Mouse (Mus musculus) MEL (cell line): ENCODE results near the gene Olr1. TPM values are rescaled to one million over a fixed set of nuclear protein-coding genes. Genes with fewer than 3 reads are reported as not detected.

ENCODE experiments used
- DNase-seq: peaks from one replicate; pipeline ENCODE4 v3.0.0; 2011; ENCODE audit warnings: low read depth, low spot score
- H3K27ac ChIP-seq: 2 replicates; pipeline ENCODE4 v1.5.1; 2012; ENCODE audit warnings: low read depth, mild to moderate bottlenecking, control low read depth, low read length, moderate library complexity; ENCODE audit not compliant: control insufficient read depth
- H3K27me3 ChIP-seq, 2 experiments: fragments of 150-350 bp in 1 of 2; sonication (generic) in 1 of 2; 2 replicates each; pipeline ENCODE4 v1.6.1; 2012; ENCODE audit warnings: low read length in 2 of 2, mild to moderate bottlenecking in 2 of 2, improper control_type of control experiment in 1 of 2, moderate library complexity in 1 of 2; ENCODE audit not compliant: insufficient read depth in 2 of 2, control insufficient read depth in 1 of 2
- H3K36me3 ChIP-seq, 2 experiments: 2 replicates each; pipeline ENCODE4 v1.6.1; 2012 to 2014; ENCODE audit warnings: low read length in 2 of 2, improper control_type of control experiment in 1 of 2, inconsistent platforms in 1 of 2, mild to moderate bottlenecking in 1 of 2; ENCODE audit not compliant: insufficient read depth in 2 of 2, control insufficient read depth in 1 of 2
- H3K4me1 ChIP-seq, 2 experiments: fragments of 150-350 bp in 1 of 2; sonication (generic) in 1 of 2; 2 replicates each; pipeline ENCODE4 v1.6.1; 2012; ENCODE audit warnings: low read length in 2 of 2, improper control_type of control experiment in 1 of 2, mild to moderate bottlenecking in 1 of 2; ENCODE audit not compliant: insufficient read depth in 2 of 2, control insufficient read depth in 1 of 2
- H3K4me3 ChIP-seq, 2 experiments: fragments of 150-350 bp in 1 of 2; sonication (generic) in 1 of 2; 2 replicates each; pipeline ENCODE4 v1.5.1; 2012; ENCODE audit warnings: low read depth in 2 of 2, low read length in 2 of 2, mild to moderate bottlenecking in 2 of 2, moderate library complexity in 2 of 2, control low read depth in 1 of 2, improper control_type of control experiment in 1 of 2; ENCODE audit not compliant: control insufficient read depth in 1 of 2, insufficient read depth in 1 of 2
- H3K79me2 ChIP-seq: 2 replicates; pipeline ENCODE4 v1.6.1; 2012; ENCODE audit warnings: mild to moderate bottlenecking, low read length, moderate library complexity; ENCODE audit not compliant: control insufficient read depth, poor library complexity, insufficient read depth
- H3K9ac ChIP-seq: 2 replicates; pipeline ENCODE4 v1.6.1; 2012; ENCODE audit warnings: low read depth, mild to moderate bottlenecking, control low read depth, low read length, moderate library complexity; ENCODE audit not compliant: control insufficient read depth, poor library complexity, severe bottlenecking
- H3K9me3 ChIP-seq: fragments of 150-350 bp; sonication (generic); replicated peaks from 2 replicates; pipeline ENCODE4 v1.6.1; 2012; ENCODE audit warnings: mild to moderate bottlenecking, low read length, improper control_type of control experiment, moderate library complexity; ENCODE audit not compliant: insufficient read depth
- CHD1 ChIP-seq: IDR thresholded peaks from 2 replicates; pipeline ENCODE4 v1.6.1; 2012; ENCODE audit warnings: low read depth, mild to moderate bottlenecking, inconsistent platforms, low read length, improper control_type of control experiment
- CHD2 ChIP-seq: IDR thresholded peaks from 2 replicates; pipeline ENCODE4 v1.6.1; 2011; ENCODE audit warnings: low read length, improper control_type of control experiment
- E2F4 ChIP-seq: IDR thresholded peaks from 2 replicates; pipeline ENCODE4 v1.6.1; 2011; ENCODE audit warnings: low read depth, low read length, improper control_type of control experiment, borderline replicate concordance
- GABPA ChIP-seq: IDR thresholded peaks from 2 replicates; pipeline ENCODE4 v1.6.1; 2012; ENCODE audit warnings: low read depth, mild to moderate bottlenecking, inconsistent platforms, low read length, improper control_type of control experiment, moderate library complexity
- JUND ChIP-seq: IDR thresholded peaks from 2 replicates; pipeline ENCODE4 v1.6.1; 2011; ENCODE audit warnings: low read depth, mild to moderate bottlenecking, improper control_type of control experiment, low read length
- KAT2A ChIP-seq: conservative IDR thresholded peaks from 2 replicates; pipeline ENCODE4 v1.6.1; 2012; ENCODE audit warnings: low read depth, low read length, improper control_type of control experiment, inconsistent platforms
- MAX ChIP-seq: IDR thresholded peaks from 2 replicates; pipeline ENCODE4 v1.6.1; 2011; ENCODE audit warnings: low read length, improper control_type of control experiment
- MAZ ChIP-seq: IDR thresholded peaks from 2 replicates; pipeline ENCODE4 v1.6.1; 2012; ENCODE audit warnings: low read depth, mild to moderate bottlenecking, inconsistent platforms, low read length, improper control_type of control experiment
- MXI1 ChIP-seq: IDR thresholded peaks from 2 replicates; pipeline ENCODE4 v1.6.1; 2011; ENCODE audit warnings: mild to moderate bottlenecking, low read depth, low read length, improper control_type of control experiment
- NELFE ChIP-seq: IDR thresholded peaks from 2 replicates; pipeline ENCODE4 v1.6.1; 2011; ENCODE audit warnings: low read depth, low read length, improper control_type of control experiment
- NRF1 ChIP-seq: IDR thresholded peaks from 2 replicates; pipeline ENCODE4 v1.6.1; 2014; ENCODE audit warnings: low read depth, mild to moderate bottlenecking, inconsistent platforms, low read length, improper control_type of control experiment, moderate library complexity; ENCODE audit not compliant: poor library complexity, insufficient read depth, severe bottlenecking
- RAD21 ChIP-seq: IDR thresholded peaks from 2 replicates; pipeline ENCODE4 v1.6.1; 2011; ENCODE audit warnings: mild to moderate bottlenecking, low read depth, low read length, improper control_type of control experiment
- RCOR1 ChIP-seq: IDR thresholded peaks from 2 replicates; pipeline ENCODE4 v1.6.1; 2012; ENCODE audit warnings: low read depth, mild to moderate bottlenecking, inconsistent platforms, low read length, improper control_type of control experiment
- SIN3A ChIP-seq: IDR thresholded peaks from 2 replicates; pipeline ENCODE4 v1.6.1; 2012; ENCODE audit warnings: low read length, improper control_type of control experiment, inconsistent platforms
- SMC3 ChIP-seq: IDR thresholded peaks from 2 replicates; pipeline ENCODE4 v1.6.1; 2011; ENCODE audit warnings: low read depth, low read length, improper control_type of control experiment
- TBP ChIP-seq: IDR thresholded peaks from 2 replicates; pipeline ENCODE4 v1.8.0; 2011; ENCODE audit warnings: low read depth, low read length, improper control_type of control experiment
- TCF12 ChIP-seq: IDR thresholded peaks from 2 replicates; pipeline ENCODE4 v1.6.1; 2014; ENCODE audit warnings: low read depth, mild to moderate bottlenecking, inconsistent platforms, low read length, improper control_type of control experiment, moderate library complexity
- UBTF ChIP-seq: IDR thresholded peaks from 2 replicates; pipeline ENCODE4 v1.6.1; 2012; ENCODE audit warnings: low read depth, mild to moderate bottlenecking, inconsistent platforms, low read length, improper control_type of control experiment, moderate library complexity, borderline replicate concordance; ENCODE audit not compliant: insufficient read depth
- ZKSCAN1 ChIP-seq: IDR thresholded peaks from 2 replicates; pipeline ENCODE4 v1.6.1; 2012; ENCODE audit warnings: low read depth, mild to moderate bottlenecking, inconsistent platforms, low read length, improper control_type of control experiment, moderate library complexity
- polyA plus RNA-seq, 2 experiments: library from polyadenylated mRNA; stranded (reverse) in 1 of 2; unstranded in 1 of 2; fragments of >175 nt in 1 of 2; fragments of >200 nt in 1 of 2; gene quantifications; 2 replicates each; pipeline versions ENCODE4 v1.2.1 to v1.2.4; 2012; ENCODE audit warnings: low replicate concordance in 2 of 2, low read depth in 1 of 2; ENCODE audit not compliant: insufficient read length in 2 of 2, insufficient read depth in 1 of 2, missing spikeins in 1 of 2
- total RNA-seq: library from RNA; depleted of rRNA; stranded (reverse); fragments of 300-350 nt; gene quantifications from 2 replicates; pipeline ENCODE4 v1.2.3, GENCODE M21; 2012

Olr1 gene
- total and polyA plus RNA-seq, 3 experiments: 0.06 TPM; not detected in 2

DNA sequence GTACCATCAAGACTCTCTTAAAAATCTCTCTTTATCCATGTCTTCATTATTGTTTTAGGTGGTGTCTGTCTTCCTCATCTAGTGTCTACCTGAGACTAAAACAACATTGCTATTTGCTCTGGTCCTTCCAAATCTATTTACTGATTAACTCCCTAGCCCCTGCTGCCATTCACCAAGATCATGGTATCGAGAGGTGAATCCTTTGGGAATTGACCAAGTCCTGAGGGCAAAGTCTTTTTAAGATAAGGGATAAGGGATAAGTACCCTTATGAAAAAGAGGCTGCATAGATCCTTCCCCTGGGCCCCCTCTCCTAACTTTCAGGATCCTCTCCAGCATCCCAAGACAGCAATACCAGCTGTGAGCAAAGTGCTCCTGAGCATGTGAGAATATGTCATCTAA is 22.6 kb upstream of the Olr1 start:
- Histone ChIP-seq H3K9ac (no peak overlapping the region), H3K79me2 (peaks cover 12% of the 10 kb centered on the region), H3K27me3 (peaks cover 2 to 4% of the 10 kb centered on the region in 2 experiments; a peak in 1 of 4 replicates), H3K4me3 (no peak overlapping the region), H3K4me1 (peaks cover 1 to 6% of the 10 kb centered on the region in 2 experiments), H3K27ac (no peak overlapping the region)
- TF ChIP-seq NELFE: no peak
- no peak for TF ChIP-seq MAX
- TF ChIP-seq TBP: no peak
- no peak for TF ChIP-seq MXI1
- TF ChIP-seq RCOR1: no peak
- no peak for TF ChIP-seq SIN3A
- TF ChIP-seq SMC3: no peak
- no peak for TF ChIP-seq KAT2A
- no peak for TF ChIP-seq E2F4
- TF ChIP-seq MAZ: no peak
- no peak for TF ChIP-seq GABPA
- TF ChIP-seq NRF1: no peak
- no peak for TF ChIP-seq JUND
- TF ChIP-seq CHD2: no peak
- no peak for TF ChIP-seq ZKSCAN1
- no peak for TF ChIP-seq RAD21
- TF ChIP-seq TCF12: no peak
- TF ChIP-seq CHD1: no peak
- TF ChIP-seq, all 39 proteins: peak for 0
- DNase-seq: no peak
- peaks cover 0 to 1% of the 10 kb centered on the region in 2 experiments; a peak in 2 of 4 replicates for H3K36me3 ChIP-seq
- no peaks in the 10 kb centered on the region for H3K9me3 ChIP-seq

DNA sequence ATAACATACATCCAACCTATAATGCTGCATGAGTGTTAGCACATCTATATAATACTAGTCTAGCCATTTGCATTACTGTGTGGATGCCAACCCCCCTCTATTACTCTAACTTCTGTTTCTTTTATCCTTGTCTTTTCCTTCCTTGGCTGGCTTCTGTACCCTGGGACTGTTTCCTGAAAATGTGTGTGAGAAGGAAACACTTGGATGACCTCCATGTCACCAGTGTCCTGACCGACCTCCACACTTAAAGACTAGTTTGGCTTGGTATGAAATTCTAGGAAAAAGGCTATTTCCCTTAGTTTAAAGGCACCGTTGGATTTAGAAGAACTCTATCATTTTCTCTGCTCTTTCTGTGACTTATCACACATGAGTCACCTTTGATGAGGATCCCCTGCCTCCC is 20.5 kb upstream of the Olr1 start:
- H3K4me1 ChIP-seq: peaks cover 0 to 2% of the 10 kb centered on the region in 2 experiments; a peak in 2 of 4 replicates
- no peak overlapping the region for H3K4me3 ChIP-seq
- no peaks in the 10 kb centered on the region for H3K79me2 ChIP-seq
- peaks cover 3 to 10% of the 10 kb centered on the region in 2 experiments; a peak in 2 of 4 replicates for H3K27me3 ChIP-seq
- H3K27ac ChIP-seq: no peak overlapping the region
- DNase-seq: no peak
- no peaks in the 10 kb centered on the region for H3K9me3 ChIP-seq
- H3K36me3 ChIP-seq: no peaks in the 10 kb centered on the region
- TF ChIP-seq UBTF (no peak), JUND (no peak)
- H3K9ac ChIP-seq: no peak overlapping the region
